Mouse (Mus musculus): ENCODE results near the gene Mms22l.
"Not testable (repeated sequence)": the region's sequence is repeated elsewhere in the genome, so short reads cannot be mapped to it uniquely, and the experiment has no call there.

Gene Mms22l

DNA sequence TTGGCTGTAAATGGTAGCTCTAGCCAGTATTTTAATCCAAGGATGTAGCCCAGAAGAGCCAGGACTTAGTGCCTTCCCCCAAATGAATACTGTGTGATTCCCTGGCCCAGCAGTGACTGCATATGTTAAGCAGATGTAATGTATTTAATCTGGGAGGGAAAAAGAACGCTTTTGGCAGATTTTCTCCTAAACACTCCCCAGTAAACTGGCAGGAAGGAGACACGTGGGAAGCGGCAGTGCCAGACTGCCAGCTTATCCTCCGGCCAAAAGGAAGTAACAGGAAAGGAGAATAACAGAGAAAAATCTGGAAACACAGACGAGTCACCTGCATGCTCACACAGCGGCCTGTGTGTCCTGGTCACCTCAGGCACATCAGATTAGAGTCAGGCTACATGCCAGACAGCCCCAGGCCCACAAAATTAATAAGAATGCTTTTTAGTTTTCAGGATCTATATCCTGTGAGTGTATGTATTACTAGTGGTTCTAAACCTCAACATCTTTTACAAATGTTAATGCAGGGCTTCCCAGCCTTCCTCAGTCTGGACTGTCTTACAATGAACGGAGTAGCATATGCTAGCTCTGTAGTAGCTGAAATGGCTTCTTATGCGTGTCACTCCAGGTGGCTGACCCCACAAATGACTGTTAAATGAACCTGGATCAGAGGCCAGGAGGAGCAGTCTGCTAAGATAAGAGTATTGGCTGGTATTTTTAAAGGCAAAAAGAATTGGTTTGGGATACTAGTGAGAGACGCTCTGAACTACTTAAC, 125.4 kb downstream of the Mms22l start:
- peak; percentile 24 for DNase-seq

DNA sequence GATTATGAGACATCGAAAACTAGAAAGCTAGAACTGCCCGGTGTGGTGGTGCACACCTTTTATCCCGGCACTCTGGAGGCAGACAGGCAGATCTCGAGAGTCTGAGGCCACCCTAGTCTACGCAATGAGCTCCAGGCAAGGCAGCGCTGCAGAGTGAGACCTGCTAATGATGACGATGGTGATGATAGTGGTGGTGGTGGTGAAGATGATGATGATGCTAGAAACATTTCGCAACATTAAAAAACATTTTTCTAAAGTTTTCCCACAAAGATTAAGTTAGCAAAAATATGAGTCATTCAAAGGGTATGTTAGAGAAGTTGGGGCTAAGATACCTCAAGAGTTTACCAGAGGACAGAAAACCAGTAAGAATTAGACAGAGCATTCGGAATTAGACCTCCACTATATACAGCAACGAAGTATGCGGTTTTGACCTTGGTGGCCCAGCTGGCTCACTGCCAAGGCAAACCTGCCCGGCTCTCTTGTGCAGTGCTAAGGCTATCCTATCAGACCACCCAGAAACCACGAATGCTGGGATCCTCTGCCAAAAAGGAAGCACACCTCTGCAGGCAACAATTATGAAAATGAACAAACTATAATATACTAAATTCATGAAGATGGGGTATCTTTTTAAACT, 129.8 kb downstream of the Mms22l start:
- DNase-seq: no peak

DNA sequence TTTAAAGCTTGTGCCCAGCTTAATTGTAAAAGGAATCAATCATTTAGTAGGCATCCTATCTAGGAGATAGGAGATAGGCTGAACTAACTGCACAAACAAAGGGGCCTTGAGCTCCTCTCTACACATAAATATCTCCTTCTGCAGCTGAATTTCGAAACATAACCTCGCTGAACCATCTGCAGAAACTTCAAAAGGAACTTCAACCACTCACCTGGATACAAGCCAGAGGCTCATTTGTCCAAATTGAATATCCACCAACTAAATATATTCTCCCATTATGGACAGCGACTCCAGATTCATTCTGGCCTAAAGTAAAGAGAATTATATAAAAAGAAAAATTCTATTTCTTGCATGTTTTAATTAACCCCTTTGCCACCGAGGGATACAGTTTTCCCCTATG, 130.4 kb downstream of the Mms22l start:
- no peak for DNase-seq

DNA sequence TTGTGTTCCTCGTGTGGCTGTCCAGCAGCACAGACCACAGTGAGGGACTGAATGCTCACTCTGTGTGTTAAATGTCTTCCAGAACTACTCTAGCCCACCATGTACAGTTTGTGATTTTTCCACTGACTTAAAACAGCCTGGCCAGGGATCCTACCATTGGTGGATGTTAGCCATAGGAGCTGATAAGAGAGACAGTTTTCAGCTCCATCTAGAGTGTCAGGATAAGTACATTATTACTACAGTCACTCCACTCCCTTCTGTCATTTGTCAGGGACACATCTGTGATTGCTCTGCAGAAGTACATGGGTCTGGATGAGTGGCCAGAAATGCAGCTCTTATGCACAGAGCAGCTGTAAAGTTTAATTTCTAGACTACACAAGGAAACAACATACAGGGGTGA, 131.6 kb downstream of the Mms22l start:
- DNase-seq: no peak

DNA sequence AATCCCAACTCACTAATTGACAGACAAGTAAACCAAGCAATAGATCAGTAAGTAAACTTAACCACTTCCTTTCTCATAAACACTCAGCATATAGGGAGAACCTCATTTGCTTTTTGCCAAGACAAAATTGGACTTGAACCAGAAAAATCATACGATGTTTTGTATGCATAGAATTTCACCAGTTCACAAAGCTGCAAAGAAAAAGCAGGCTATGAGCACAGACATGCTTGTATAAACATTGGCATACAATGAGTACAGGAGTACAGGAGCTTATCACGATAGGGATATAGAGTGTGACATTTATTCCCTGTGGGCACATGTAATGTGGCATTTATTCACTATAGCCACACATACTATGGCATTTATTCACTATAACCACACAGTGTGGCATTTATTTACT, 134.2 kb downstream of the Mms22l start:
- no peak for DNase-seq

DNA sequence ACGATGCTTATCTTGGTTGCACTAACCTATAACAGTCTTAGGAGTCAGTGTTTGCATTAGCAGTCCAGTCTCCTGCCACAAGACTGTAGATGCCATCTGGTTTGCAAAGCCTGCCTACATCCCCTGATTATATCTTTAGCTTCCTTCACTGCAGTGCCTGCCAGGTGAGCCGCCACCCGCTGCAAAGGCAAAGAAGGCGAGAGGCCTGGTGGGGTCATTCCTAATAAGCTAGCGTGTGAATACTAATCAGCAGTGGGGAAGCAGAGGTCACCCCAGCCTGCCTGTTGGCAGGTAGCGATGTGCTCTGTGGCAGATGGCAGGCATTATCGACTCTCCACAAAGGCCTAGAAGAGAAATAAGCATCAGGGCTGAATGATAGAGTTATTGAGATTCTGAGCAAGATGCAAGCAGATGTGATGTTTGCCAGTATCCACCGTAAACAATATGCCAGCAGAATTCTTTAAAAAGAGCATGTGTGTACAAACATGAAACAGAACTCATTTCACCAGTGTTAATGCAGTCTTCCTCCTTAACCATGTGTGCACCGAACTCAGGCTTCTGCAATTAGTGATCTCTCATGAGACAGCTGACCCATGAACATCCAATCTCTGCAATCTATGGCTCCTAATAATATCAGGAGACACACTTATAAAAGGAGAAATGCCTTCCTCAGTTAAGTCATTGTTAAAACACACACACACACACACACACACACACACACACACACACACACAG, 135.1 kb downstream of the Mms22l start:
- peak; percentile 44 for DNase-seq

DNA sequence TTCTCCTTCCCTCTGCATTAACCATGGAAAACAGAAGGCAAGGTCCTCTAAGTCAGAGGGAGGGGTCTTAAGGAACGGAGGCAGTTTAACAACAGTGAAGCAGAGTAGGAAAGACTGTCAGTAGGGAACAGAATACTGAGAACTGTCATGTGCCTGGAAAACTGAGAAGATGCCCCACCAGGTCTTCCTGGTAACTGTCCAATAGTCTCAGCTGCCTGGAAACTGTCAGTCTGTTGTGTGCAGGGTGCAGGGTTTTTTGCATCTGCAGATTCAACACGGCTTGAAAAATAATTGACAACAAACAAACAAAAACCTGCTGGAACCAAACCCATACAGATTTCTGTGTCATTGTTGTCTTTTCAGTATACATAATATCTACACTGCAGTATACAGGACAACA, 146.1 kb downstream of the Mms22l start:
- DNase-seq: no peak

DNA sequence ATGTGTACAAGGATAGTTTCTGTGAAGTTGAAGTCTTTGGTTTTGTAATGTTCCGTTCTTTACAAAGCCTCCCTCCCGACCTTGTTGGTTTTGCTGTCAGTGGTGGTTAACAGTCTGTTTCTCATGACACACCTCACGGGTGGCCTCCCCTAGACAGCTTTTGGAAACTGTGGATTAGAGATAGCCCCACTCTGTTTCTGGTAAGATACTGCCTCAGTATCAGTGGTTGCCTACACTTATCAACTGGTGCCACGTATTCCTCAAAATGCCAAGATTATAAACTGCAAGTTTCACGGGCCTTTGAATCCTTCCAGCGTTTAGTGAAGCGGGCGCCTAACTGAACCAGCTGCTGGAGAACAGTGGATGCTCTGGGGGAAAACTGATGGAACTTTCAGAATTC, 148.5 kb downstream of the Mms22l start:
- not testable (repeated sequence) for DNase-seq
